Mouse (Mus musculus): Measurements from ENCODE around the gene Ctf2. TPM values are rescaled to one million over a fixed set of nuclear protein-coding genes. Genes with fewer than 3 reads are reported as not detected.

Ctf2 gene
- polyA plus RNA-seq, 1 experiment from 2014 or later, result 0.13 TPM

- Histone ChIP-seq H3K27ac (replicated peaks) (no peak overlapping the region), H3K36me3 (ENCODE audit: control insufficient read depth, insufficient read depth, low read length) (no peaks in the 10 kb centered on the region), H3K4me3 (ENCODE audit: low read depth, low read length) (no peak overlapping the region), H3K4me1 (replicated peaks; ENCODE audit: control insufficient read depth, insufficient read depth) (0 out of 2 replicates have a peak, but pooled peaks cover 2% of the 10 kb centered on the region), H3K9ac (ENCODE audit: low read length) (no peak overlapping the region), H3K9me3 (ENCODE audit: control insufficient read depth, low read length) (no peaks in the 10 kb centered on the region), H3K27me3 (ENCODE audit: control insufficient read depth, insufficient read depth, low read length) (no peaks in the 10 kb centered on the region), H3K4me2 (replicated peaks; ENCODE audit: low read depth) (no peak overlapping the region)
- no peak for DNase-seq (ENCODE audit: low spot score)
- TF ChIP-seq EP300 (optimal IDR thresholded peaks at IDR 0.05) (no peak), CTCF (IDR thresholded peaks at IDR 0.05; ENCODE audit: low read depth) (no peak)
- ATAC-seq (ENCODE audit: low FRiP score, low TSS enrichment), result no peak
- 62% methylated on average over 8 of the region's 8 CpGs for WGBS
Measured at GRCm38 (mm10) chr7:127681888-127682553, 49.9 kb downstream of the Ctf2 start.

GRCm38 (mm10) chr7:127680541-127680940, 51.4 kb downstream of the Ctf2 start:
- Histone ChIP-seq H3K36me3 (ENCODE audit: control insufficient read depth, insufficient read depth, low read length) (no peaks in the 10 kb centered on the region), H3K4me3 (ENCODE audit: low read depth, low read length) (no peak overlapping the region), H3K9me3 (ENCODE audit: control insufficient read depth, low read length) (no peaks in the 10 kb centered on the region), H3K27me3 (ENCODE audit: control insufficient read depth, insufficient read depth, low read length) (no peaks in the 10 kb centered on the region), H3K9ac (ENCODE audit: low read length) (no peak overlapping the region), H3K4me2 (replicated peaks; ENCODE audit: low read depth) (no peak overlapping the region), H3K27ac (replicated peaks) (no peak overlapping the region), H3K4me1 (replicated peaks; ENCODE audit: control insufficient read depth, insufficient read depth) (0 out of 2 replicates have a peak, but pooled peaks cover 2% of the 10 kb centered on the region)
- DNase-seq (ENCODE audit: low spot score), result no peak
- ATAC-seq (ENCODE audit: low FRiP score, low TSS enrichment), result no peak
- TF ChIP-seq CTCF (IDR thresholded peaks at IDR 0.05; ENCODE audit: low read depth), result no peak
- no peak for TF ChIP-seq EP300 (optimal IDR thresholded peaks at IDR 0.05)
- WGBS, result 88% methylated on average over 13 of the region's 13 CpGs

- Histone ChIP-seq H3K4me2 (replicated peaks; ENCODE audit: low read depth) (no peak overlapping the region), H3K4me1 (replicated peaks; ENCODE audit: control insufficient read depth, insufficient read depth) (no peaks in the 10 kb centered on the region), H3K9me3 (ENCODE audit: control insufficient read depth, low read length) (no peaks in the 10 kb centered on the region), H3K27ac (replicated peaks) (no peak overlapping the region), H3K9ac (ENCODE audit: low read length) (no peak overlapping the region), H3K36me3 (ENCODE audit: control insufficient read depth, insufficient read depth, low read length) (no peaks in the 10 kb centered on the region), H3K27me3 (ENCODE audit: control insufficient read depth, insufficient read depth, low read length) (no peaks in the 10 kb centered on the region), H3K4me3 (ENCODE audit: low read depth, low read length) (no peak overlapping the region)
- no peak for TF ChIP-seq EP300 (optimal IDR thresholded peaks at IDR 0.05)
- TF ChIP-seq CTCF (IDR thresholded peaks at IDR 0.05; ENCODE audit: low read depth), result no peak
- ATAC-seq (ENCODE audit: low FRiP score, low TSS enrichment) (no peak), DNase-seq (ENCODE audit: low spot score) (no peak)
- 83% methylated on average over 2 of the region's 2 CpGs for WGBS
Measured at GRCm38 (mm10) chr7:127678811-127679210, 53.2 kb downstream of the Ctf2 start.

- Histone ChIP-seq H3K4me2 (replicated peaks; ENCODE audit: low read depth) (no peak overlapping the region), H3K4me1 (replicated peaks; ENCODE audit: control insufficient read depth, insufficient read depth) (no peaks in the 10 kb centered on the region), H3K36me3 (ENCODE audit: control insufficient read depth, insufficient read depth, low read length) (no peaks in the 10 kb centered on the region), H3K9ac (ENCODE audit: low read length) (no peak overlapping the region), H3K27me3 (ENCODE audit: control insufficient read depth, insufficient read depth, low read length) (no peaks in the 10 kb centered on the region), H3K4me3 (ENCODE audit: low read depth, low read length) (no peak overlapping the region), H3K27ac (replicated peaks) (no peak overlapping the region), H3K9me3 (ENCODE audit: control insufficient read depth, low read length) (no peaks in the 10 kb centered on the region)
- TF ChIP-seq EP300 (optimal IDR thresholded peaks at IDR 0.05) (no peak), CTCF (IDR thresholded peaks at IDR 0.05; ENCODE audit: low read depth) (no peak)
- DNase-seq (ENCODE audit: low spot score) (no peak), ATAC-seq (ENCODE audit: low FRiP score, low TSS enrichment) (no peak)
- 77% methylated on average over 4 of the region's 4 CpGs for whole genome bisulfite sequencing
Measured at GRCm38 (mm10) chr7:127677609-127678008, 54.4 kb downstream of the Ctf2 start.

- no peaks in the 10 kb centered on the region for H3K4me1 ChIP-seq (replicated peaks; ENCODE audit: control insufficient read depth, insufficient read depth)
- DNase-seq (ENCODE audit: low spot score) (peak; percentile 64), ATAC-seq (ENCODE audit: low FRiP score, low TSS enrichment) (no peak)
- 68% methylated on average over 6 of the region's 6 CpGs for WGBS
- H3K27ac ChIP-seq (replicated peaks), result no peak overlapping the region
- TF ChIP-seq EP300 (optimal IDR thresholded peaks at IDR 0.05) (no peak), CTCF (IDR thresholded peaks at IDR 0.05; ENCODE audit: low read depth) (peak; percentile 74)
- no peaks in the 10 kb centered on the region for H3K27me3 ChIP-seq (ENCODE audit: control insufficient read depth, insufficient read depth, low read length)
- H3K9me3 ChIP-seq (ENCODE audit: control insufficient read depth, low read length), result no peaks in the 10 kb centered on the region
- no peak overlapping the region for H3K4me3 ChIP-seq (ENCODE audit: low read depth, low read length)
- no peak overlapping the region for H3K4me2 ChIP-seq (replicated peaks; ENCODE audit: low read depth)
- no peaks in the 10 kb centered on the region for H3K36me3 ChIP-seq (ENCODE audit: control insufficient read depth, insufficient read depth, low read length)
- no peak overlapping the region for H3K9ac ChIP-seq (ENCODE audit: low read length)
Measured at GRCm38 (mm10) chr7:127677077-127677476, 54.9 kb downstream of the Ctf2 start.

GRCm38 (mm10) chr7:127675391-127675811, 56.6 kb downstream of the Ctf2 start:
- peak; percentile 56; the same call in 1 of the 2 replicates for ATAC-seq (ENCODE audit: low FRiP score, low TSS enrichment)
- 70% methylated on average over 9 of the region's 9 CpGs for WGBS
- Histone ChIP-seq H3K9ac (ENCODE audit: low read length) (no peak overlapping the region), H3K4me2 (replicated peaks; ENCODE audit: low read depth) (no peak overlapping the region), H3K9me3 (ENCODE audit: control insufficient read depth, low read length) (no peaks in the 10 kb centered on the region), H3K4me1 (replicated peaks; ENCODE audit: control insufficient read depth, insufficient read depth) (no peaks in the 10 kb centered on the region), H3K27ac (replicated peaks) (peak overlapping the region; percentile 56; the same call in 1 of the 2 replicates), H3K27me3 (ENCODE audit: control insufficient read depth, insufficient read depth, low read length) (no peaks in the 10 kb centered on the region), H3K4me3 (ENCODE audit: low read depth, low read length) (no peak overlapping the region), H3K36me3 (ENCODE audit: control insufficient read depth, insufficient read depth, low read length) (no peaks in the 10 kb centered on the region)
- TF ChIP-seq EP300 (optimal IDR thresholded peaks at IDR 0.05) (no peak), CTCF (IDR thresholded peaks at IDR 0.05; ENCODE audit: low read depth) (no peak)
- DNase-seq (ENCODE audit: low spot score), result no peak
